Mouse (Mus musculus): ENCODE results near the gene Mrnip.
A peak's percentile ranks its signal among the peaks of the same experiment; 100 is the strongest.

Gene Mrnip

DNA sequence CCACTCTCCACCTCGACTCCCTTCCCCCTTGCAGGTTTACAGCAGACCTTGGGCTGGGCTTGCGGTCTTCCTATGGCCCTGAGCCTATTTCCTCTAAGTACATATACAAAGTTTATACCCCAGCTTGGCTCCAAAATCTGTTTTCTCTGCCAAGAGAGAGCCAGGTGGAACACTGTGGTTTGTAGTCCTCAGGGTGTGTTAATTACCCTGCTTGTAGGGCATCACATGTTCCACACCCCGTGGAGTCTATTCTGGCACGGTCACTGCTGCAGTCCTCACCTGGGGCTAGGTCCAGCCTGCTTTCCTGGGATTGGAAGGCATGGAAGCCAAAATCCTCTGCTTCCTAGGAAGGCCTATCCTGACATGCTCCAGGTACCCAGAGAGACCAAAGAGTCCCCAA, 53.5 kb downstream of the Mrnip start:
- DNase-seq = no peak

DNA sequence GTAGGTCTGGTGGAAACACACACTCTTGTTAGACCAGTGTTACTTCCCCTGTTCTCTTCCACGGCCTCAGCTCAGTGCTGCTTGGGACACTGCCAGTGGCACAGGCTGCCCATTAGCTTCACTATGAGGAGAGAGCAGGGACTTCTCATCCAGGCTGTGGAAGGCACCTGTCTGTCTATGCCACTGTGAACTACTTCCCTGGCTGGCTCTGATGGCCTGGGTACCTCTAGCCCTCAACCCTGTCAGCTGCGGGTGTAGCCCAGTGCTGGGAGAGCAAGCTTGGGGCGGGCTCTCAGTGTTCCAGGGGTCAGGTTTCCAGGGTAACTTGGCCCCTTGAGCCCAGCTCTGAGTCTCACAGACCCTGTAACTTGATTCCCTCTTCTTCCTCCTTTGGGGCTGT, 54.5 kb downstream of the Mrnip start:
- no peak for DNase-seq

- DNase-seq = no peak
Measured at GRCm38 (mm10) chr11:50229252-50229910, 55.1 kb downstream of the Mrnip start.

- DNase-seq = no peak
Measured at GRCm38 (mm10) chr11:50230481-50231304, 56.4 kb downstream of the Mrnip start.

GRCm38 (mm10) chr11:50231411-50231810, 57.2 kb downstream of the Mrnip start:
- peak; percentile 87 for DNase-seq

GRCm38 (mm10) chr11:50233022-50233421, 58.8 kb downstream of the Mrnip start:
- no peak for DNase-seq

DNA sequence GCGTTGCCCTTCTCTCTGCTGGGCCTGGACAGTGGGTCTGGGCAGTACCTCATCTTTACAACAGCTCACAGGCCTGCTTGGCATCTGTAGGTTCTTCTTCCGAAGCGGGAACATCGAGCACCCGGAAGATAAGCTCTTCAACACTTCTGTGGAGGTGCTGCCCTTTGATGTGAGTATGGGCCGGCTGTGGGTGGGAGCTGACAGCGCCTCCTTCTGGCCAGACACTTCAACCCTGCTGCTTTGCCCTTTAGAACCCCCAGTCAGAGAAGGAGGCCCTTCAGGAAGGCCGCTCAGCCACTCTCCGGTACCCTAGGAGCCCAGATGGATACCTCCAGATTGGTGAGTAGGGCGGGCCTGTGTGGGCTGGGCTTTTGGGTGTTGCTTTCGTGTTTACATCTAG, 59.7 kb downstream of the Mrnip start:
- no peak for DNase-seq

DNA sequence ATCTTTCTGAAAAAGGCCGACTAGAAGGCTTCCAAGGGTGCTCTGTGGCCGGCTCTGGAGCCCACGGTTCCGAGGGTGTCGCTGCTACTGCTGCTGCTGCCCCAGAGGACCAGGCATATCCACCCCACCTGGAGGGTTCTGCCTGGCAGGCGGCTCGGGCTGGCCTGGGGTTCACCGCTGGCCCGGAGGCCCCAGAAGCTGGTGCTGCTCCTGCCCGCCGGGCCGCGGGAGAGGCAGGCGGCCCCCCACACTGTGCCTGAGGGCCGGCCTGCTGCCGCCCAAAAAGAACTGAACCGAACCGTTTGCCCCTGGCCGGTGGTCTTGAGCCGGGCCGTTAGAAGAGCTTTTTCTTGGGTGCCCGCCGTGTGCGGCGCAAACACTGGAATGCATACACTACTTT, 60.4 kb downstream of the Mrnip start:
- DNase-seq = no peak

- peak; percentile 94 for DNase-seq
Measured at GRCm38 (mm10) chr11:50236540-50236936, 62.3 kb downstream of the Mrnip start.

DNA sequence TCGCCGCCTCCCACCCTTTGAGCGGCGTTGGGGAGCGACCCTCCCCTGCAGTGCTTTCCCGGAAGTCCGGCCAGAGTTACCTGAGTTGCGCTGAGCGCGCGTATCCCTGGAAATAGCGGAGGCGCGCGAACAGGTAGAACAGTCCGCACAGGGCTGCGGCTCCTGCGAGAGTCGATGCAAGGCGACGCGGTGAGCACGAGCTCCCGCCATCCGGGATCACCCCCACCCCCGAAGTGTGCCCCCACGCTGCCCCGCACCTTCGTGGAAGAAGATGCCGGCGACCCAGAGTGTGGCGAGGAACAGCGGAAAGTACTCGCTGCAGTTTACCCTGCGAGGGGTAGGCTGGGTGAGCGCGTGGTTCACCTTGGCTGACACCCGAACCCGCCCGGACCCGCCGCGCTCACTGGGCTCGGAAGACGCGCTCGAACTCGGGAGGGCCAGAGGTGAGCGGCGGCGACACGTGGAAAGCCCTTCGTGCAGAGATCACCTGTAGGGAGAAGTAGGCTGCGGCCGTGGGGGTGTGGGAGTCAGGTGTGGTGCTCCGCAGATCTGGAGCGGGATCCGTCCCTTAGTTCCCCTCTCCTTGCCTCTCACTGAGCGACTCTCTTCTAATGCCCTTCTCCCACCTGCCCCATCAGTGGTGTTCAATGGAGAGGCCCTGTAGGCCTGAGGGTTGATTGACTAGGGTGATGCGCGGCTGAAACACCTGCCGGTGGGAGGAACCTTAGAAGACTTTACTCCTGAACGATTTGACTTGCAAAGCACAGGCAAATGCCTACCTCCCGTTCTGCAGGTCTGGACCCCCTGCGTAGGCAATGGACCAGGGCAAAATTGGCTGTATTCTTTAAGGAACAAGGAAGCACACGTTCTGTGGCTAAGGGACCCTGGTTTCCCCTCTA, 62.9 kb downstream of the Mrnip start:
- no peak for DNase-seq

- DNase-seq = no peak
Measured at GRCm38 (mm10) chr11:50238324-50238723, 64.1 kb downstream of the Mrnip start, which contains the start of gene Ltc4s. Ltc4s (minus strand) TSS chr11:50238616.

GRCm38 (mm10) chr11:50238821-50239791, 64.9 kb downstream of the Mrnip start:
- no peak for DNase-seq

DNA sequence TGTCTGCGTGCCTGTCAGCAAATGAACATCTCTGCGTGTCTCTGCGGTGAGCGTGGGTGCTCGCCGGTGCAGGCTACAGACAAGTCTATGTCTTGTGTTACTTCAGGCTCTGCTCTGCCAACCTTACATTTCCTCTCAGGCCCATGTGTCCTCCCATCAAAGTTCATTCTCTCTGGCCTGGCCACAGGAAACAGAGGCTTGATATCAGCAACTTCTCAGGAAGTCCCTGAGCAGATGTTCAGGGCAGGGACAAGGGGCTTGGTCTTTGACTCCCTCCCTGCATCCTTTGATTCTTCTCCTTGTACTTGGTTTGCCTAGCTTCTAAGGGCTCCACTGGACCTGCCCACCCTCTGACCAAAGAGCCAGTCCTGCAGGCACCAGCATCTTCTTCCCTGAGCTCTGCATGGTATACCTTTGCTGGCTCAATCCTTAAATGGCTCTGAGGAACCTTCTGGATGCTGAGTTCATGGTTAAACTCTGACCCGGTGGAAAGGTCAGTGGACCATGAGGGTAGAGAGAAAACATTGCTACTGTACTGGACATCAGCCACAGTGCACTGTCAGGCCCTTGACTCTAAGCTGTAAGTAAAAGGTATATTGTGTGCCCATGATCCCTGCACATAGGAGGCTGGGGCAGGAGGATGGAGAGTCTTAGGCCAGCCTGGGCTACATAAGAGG, 66.1 kb downstream of the Mrnip start:
- no peak for DNase-seq

- DNase-seq = no peak
Measured at GRCm38 (mm10) chr11:50243926-50244325, 69.7 kb downstream of the Mrnip start.

- no peak for DNase-seq
Measured at GRCm38 (mm10) chr11:50245269-50245668, 71.0 kb downstream of the Mrnip start.

- DNase-seq = no peak
Measured at GRCm38 (mm10) chr11:50248473-50249171, 74.4 kb downstream of the Mrnip start.
